Mouse (Mus musculus): ENCODE measurements around the gene Ptov1. TPM values are rescaled to one million over a fixed set of nuclear protein-coding genes. Genes with fewer than 3 reads are reported as not detected.
A peak's percentile ranks its signal among the peaks of the same experiment; 100 is the strongest.

Ptov1 gene
- polyA plus RNA-seq, 1 experiment from 2014 or later = 43.5 TPM

DNA sequence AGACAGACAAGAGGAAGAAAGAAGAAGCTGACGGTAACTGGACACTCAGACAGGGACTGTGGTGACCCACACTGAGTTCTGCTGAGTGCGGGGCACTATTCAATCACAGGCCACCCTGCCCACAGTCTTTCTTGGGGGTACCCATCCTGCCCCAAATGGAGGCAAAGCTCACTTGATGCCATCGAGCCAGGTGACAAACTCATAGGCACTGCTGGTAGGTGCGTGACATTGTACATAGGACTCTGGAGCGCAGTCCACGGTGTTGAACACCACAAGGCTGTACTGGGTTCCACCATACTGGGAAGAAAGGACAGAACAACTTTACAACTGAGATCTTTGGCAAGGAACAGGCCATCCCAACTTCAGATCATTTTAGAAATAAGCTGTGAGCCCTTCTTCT is 22.0 kb upstream of the Ptov1 start:
- TF ChIP-seq EP300 (IDR thresholded peaks at IDR 0.05; ENCODE audit: low read depth) = no peak
- no peak for TF ChIP-seq CTCF (IDR thresholded peaks at IDR 0.05; ENCODE audit: low read depth)
- H3K27me3 ChIP-seq (ENCODE audit: insufficient read depth, low read length) = no peaks in the 10 kb centered on the region
- peak overlapping the region; percentile 82 for H3K9ac ChIP-seq (replicated peaks)
- H3K36me3 ChIP-seq (replicated peaks; ENCODE audit: insufficient read depth, low read length) = peaks cover 6% of the 10 kb centered on the region; the same call in 1 of the 2 replicates
- peak overlapping the region; percentile 95 for H3K27ac ChIP-seq (ENCODE audit: low read depth)
- peak overlapping the region; percentile 82 for H3K4me3 ChIP-seq (ENCODE audit: low read depth, low read length)
- DNase-seq (no peak), ATAC-seq (peak; percentile 45)
- H3K4me1 ChIP-seq (ENCODE audit: insufficient read depth) = peaks cover 34% of the 10 kb centered on the region
- H3K4me2 ChIP-seq (ENCODE audit: low read depth, low read length) = peak overlapping the region; percentile 95
- no peaks in the 10 kb centered on the region for H3K9me3 ChIP-seq (ENCODE audit: low read length)
- 15% methylated on average over 6 of the region's 6 CpGs for WGBS (ENCODE audit: insufficient replicate concordance)

DNA sequence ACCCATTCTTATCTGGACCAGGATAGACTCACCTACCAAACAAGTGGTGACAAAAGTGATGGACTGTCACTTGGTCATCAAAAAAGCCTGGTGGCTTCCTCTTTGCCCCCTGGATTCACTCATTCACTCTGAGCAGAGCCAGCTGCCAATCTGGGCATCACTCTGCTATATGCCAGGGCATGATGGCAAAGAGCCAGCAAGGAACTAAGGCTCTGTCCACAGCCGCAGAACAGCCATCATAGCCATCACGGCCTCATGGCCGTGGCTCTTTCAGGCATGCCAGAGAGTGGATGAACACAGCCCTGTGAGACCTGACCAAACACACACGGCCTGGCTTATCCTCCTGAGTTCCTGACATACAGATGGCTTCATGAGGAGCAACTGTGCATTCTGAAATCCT is 21.1 kb upstream of the Ptov1 start:
- ATAC-seq = no peak
- Histone ChIP-seq H3K9me3 (ENCODE audit: low read length) (no peaks in the 10 kb centered on the region), H3K4me1 (ENCODE audit: insufficient read depth) (peaks cover 28% of the 10 kb centered on the region), H3K4me3 (ENCODE audit: low read depth, low read length) (no peak overlapping the region), H3K36me3 (replicated peaks; ENCODE audit: insufficient read depth, low read length) (peaks cover 6% of the 10 kb centered on the region; the same call in 1 of the 2 replicates), H3K4me2 (ENCODE audit: low read depth, low read length) (peak overlapping the region; percentile 95), H3K27me3 (ENCODE audit: insufficient read depth, low read length) (no peaks in the 10 kb centered on the region), H3K9ac (replicated peaks) (peak overlapping the region; percentile 82; the same call in 1 of the 2 replicates), H3K27ac (ENCODE audit: low read depth) (0 out of 2 replicates have a peak overlapping the region, but pooled peaks have one; percentile 95)
- WGBS (ENCODE audit: insufficient replicate concordance) = 88% methylated on average over 4 of the region's 4 CpGs
- DNase-seq = no peak
- no peak for TF ChIP-seq CTCF (IDR thresholded peaks at IDR 0.05; ENCODE audit: low read depth)
- no peak for TF ChIP-seq EP300 (IDR thresholded peaks at IDR 0.05; ENCODE audit: low read depth)

- TF ChIP-seq CTCF (IDR thresholded peaks at IDR 0.05; ENCODE audit: low read depth) = no peak
- TF ChIP-seq EP300 (IDR thresholded peaks at IDR 0.05; ENCODE audit: low read depth) = no peak
- ATAC-seq (no peak), DNase-seq (no peak)
- Histone ChIP-seq H3K27me3 (ENCODE audit: insufficient read depth, low read length) (no peaks in the 10 kb centered on the region), H3K4me2 (ENCODE audit: low read depth, low read length) (0 out of 2 replicates have a peak overlapping the region, but pooled peaks have one; percentile 95), H3K4me3 (ENCODE audit: low read depth, low read length) (no peak overlapping the region), H3K9ac (replicated peaks) (no peak overlapping the region), H3K27ac (ENCODE audit: low read depth) (no peak overlapping the region), H3K9me3 (ENCODE audit: low read length) (no peaks in the 10 kb centered on the region), H3K4me1 (ENCODE audit: insufficient read depth) (peaks cover 22% of the 10 kb centered on the region), H3K36me3 (replicated peaks; ENCODE audit: insufficient read depth, low read length) (peaks cover 8% of the 10 kb centered on the region)
- WGBS (ENCODE audit: insufficient replicate concordance) = 72% methylated on average over 6 of the region's 7 CpGs
These were observed 20.6 kb upstream of the Ptov1 start for GRCm38 (mm10) chr7:44890180-44890579.

DNA sequence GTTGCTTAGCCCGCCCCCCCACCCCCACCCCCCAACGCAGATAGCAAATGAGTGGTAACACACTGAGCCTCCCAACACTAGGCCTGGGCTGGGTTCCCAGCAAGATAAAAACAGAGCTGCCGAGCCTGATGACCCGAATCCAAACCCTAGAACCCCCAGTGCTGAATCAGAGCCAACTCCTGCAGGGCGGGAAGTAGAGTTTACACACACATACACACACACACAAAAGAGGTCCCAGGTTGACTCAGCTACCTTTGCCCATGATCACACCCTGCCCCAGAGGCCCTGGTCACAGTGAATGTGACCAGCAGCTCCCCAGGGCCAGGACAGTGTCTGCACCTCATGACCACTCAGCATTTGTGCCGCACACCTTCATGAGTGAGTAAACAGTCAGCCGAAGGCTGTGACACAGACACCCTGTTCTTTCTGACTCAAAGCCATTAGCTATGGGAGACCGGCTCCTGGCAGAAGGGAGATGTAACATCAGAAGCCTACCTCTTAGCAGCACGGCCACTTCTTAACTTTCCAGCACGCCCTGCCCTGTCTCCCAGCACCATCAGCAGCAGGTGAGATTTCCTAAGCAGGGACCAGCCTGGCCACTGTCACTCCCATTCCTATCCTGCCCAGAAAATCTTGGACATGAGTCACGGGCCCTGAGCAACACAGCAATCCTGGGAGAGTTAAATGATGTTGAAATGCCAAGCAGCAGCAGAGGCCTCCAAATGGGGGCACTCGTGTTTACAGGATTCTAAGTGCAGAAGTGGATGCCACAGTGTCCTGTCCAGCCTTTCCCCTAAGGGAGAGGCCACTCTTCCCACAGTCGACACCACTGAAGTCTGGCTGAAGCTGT is 18.9 kb upstream of the Ptov1 start:
- Histone ChIP-seq H3K27ac (ENCODE audit: low read depth) (peak overlapping the region; percentile 50; the same call in 1 of the 2 replicates), H3K9ac (replicated peaks) (no peak overlapping the region), H3K36me3 (replicated peaks; ENCODE audit: insufficient read depth, low read length) (peaks cover 21% of the 10 kb centered on the region), H3K4me2 (ENCODE audit: low read depth, low read length) (no peak overlapping the region), H3K27me3 (ENCODE audit: insufficient read depth, low read length) (no peaks in the 10 kb centered on the region), H3K9me3 (ENCODE audit: low read length) (no peaks in the 10 kb centered on the region), H3K4me3 (ENCODE audit: low read depth, low read length) (no peak overlapping the region), H3K4me1 (ENCODE audit: insufficient read depth) (peaks cover 22% of the 10 kb centered on the region)
- DNase-seq (no peak), ATAC-seq (no peak)
- 62% methylated on average over 13 of the region's 13 CpGs for WGBS (ENCODE audit: insufficient replicate concordance)
- TF ChIP-seq EP300 (IDR thresholded peaks at IDR 0.05; ENCODE audit: low read depth) (no peak), CTCF (IDR thresholded peaks at IDR 0.05; ENCODE audit: low read depth) (no peak)

DNA sequence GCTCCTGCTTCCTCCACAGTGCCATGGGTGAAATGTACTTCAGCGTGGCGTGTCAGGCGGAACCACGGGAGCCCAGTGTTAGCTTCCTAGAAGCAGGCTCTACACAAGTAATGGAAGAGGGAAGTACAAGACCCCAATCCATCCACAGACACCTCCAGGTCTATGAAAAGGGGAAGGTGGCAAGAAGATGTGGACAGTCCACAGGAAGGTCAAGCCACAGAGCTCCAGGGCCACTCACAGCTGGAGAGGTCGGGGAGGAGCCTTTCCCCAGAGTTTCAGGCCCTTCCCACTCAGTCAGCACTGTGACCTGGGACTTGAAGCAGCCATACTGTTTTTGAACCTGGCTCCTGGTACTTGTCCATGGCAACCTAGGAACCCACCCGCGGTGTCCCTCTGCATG is 17.4 kb upstream of the Ptov1 start:
- Histone ChIP-seq H3K9ac (replicated peaks) (no peak overlapping the region), H3K4me2 (ENCODE audit: low read depth, low read length) (no peak overlapping the region), H3K9me3 (ENCODE audit: low read length) (no peaks in the 10 kb centered on the region), H3K27ac (ENCODE audit: low read depth) (no peak overlapping the region), H3K36me3 (replicated peaks; ENCODE audit: insufficient read depth, low read length) (peaks cover 32% of the 10 kb centered on the region), H3K4me3 (ENCODE audit: low read depth, low read length) (no peak overlapping the region), H3K27me3 (ENCODE audit: insufficient read depth, low read length) (no peaks in the 10 kb centered on the region), H3K4me1 (ENCODE audit: insufficient read depth) (peaks cover 22% of the 10 kb centered on the region)
- ATAC-seq (no peak), DNase-seq (no peak)
- 71% methylated on average over 7 of the region's 7 CpGs for WGBS (ENCODE audit: insufficient replicate concordance)
- no peak for TF ChIP-seq CTCF (IDR thresholded peaks at IDR 0.05; ENCODE audit: low read depth)
- no peak for TF ChIP-seq EP300 (IDR thresholded peaks at IDR 0.05; ENCODE audit: low read depth)

DNA sequence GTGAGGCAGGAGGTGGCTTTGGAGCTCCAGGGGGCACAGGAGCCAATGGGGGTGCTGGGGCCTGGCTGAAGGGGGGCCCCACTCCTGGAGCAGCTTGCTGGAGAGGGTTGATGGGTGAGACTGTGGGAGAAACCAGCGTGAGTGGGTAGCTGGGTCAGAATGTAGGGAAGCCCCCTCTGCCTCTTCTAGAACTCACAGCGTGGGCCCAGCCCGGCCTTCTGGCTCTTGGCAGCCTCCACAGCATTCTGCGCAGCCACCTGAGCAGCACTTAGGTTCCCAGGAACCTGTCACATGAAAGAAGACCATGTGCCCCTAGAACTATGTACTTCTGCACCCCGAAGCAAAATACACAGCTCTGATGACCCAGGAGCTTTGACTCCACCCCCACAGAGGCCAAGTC is 15.0 kb upstream of the Ptov1 start:
- Histone ChIP-seq H3K9me3 (ENCODE audit: low read length) (no peaks in the 10 kb centered on the region), H3K27ac (ENCODE audit: low read depth) (no peak overlapping the region), H3K4me3 (ENCODE audit: low read depth, low read length) (no peak overlapping the region), H3K4me2 (ENCODE audit: low read depth, low read length) (no peak overlapping the region), H3K36me3 (replicated peaks; ENCODE audit: insufficient read depth, low read length) (peaks cover 48% of the 10 kb centered on the region), H3K27me3 (ENCODE audit: insufficient read depth, low read length) (no peaks in the 10 kb centered on the region), H3K4me1 (ENCODE audit: insufficient read depth) (peaks cover 8% of the 10 kb centered on the region), H3K9ac (replicated peaks) (no peak overlapping the region)
- TF ChIP-seq CTCF (IDR thresholded peaks at IDR 0.05; ENCODE audit: low read depth) (no peak), EP300 (IDR thresholded peaks at IDR 0.05; ENCODE audit: low read depth) (no peak)
- no peak for ATAC-seq
- 80% methylated on average over 5 of the region's 5 CpGs for WGBS (ENCODE audit: insufficient replicate concordance)
- DNase-seq = no peak
